Comparison of ENCODE assay signal across 11 mouse cellular contexts in the genomic region with DNA sequence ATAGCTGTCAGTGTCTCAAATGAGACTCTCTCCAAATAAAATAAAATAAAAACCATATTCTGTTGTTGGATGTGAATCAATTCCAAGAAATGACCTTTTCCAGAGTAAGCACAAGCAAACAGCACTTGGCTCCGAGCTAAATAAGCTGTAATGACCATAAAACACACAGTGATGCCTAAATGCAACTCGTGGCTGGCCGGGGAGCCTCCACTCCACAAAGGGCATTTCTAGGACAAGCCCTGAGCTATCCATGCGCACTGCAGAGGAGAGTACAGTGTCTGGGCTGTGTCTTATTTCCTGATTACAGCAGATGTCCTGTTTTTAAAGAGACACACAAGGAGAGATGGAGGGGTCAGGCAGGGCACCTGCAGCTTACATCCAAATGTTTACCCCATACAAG. TPM values are rescaled to one million over a fixed set of nuclear protein-coding genes. Genes with fewer than 3 reads are reported as not detected.
A peak's percentile ranks its signal among the peaks of the same experiment; 100 is the strongest.
DNase-seq lines count a peak whose midpoint lies in the region; ATAC-seq and TF ChIP-seq lines count a peak whose summit lies in the region.
"Had no signal": no experiment of that assay in that cellular context is flagged by ENCODE, and none has a peak within 500 bp of the region (broad histone marks: within the 10 kb centered on the region; RNA-seq: fewer than 3 reads in every experiment).

No protein-coding gene starts in this region.

- 29% methylated on average over 4 of the region's 4 CpGs for WGBS in kidney, embryonic 15.5 days
- WGBS in stomach, embryonic 14.5 days: 23% methylated on average over 4 of the region's 4 CpGs
- 33% methylated on average over 4 of the region's 4 CpGs for WGBS in stomach, postnatal 0 days

- H3K27ac ChIP-seq in kidney, embryonic 15.5 days: peak overlapping the region; percentile 9; the same call in 1 of the 2 replicates
- no peak overlapping the region for H3K27ac ChIP-seq in stomach, embryonic 14.5 days (ENCODE audit: low read length)
- no peak overlapping the region for H3K27ac ChIP-seq in stomach, postnatal 0 days (replicated peaks)

- peaks cover 9% of the 10 kb centered on the region; the same call in 1 of the 2 replicates for H3K36me3 ChIP-seq in kidney, embryonic 15.5 days
- H3K36me3 ChIP-seq in stomach, embryonic 14.5 days (ENCODE audit: control insufficient read depth, insufficient read depth, low read length): no peaks in the 10 kb centered on the region
- H3K36me3 ChIP-seq in stomach, postnatal 0 days (ENCODE audit: control insufficient read depth, insufficient read depth, low read length): 0 out of 2 replicates have a peak, but pooled peaks cover 7% of the 10 kb centered on the region

- peaks cover 42% of the 10 kb centered on the region for H3K4me1 ChIP-seq in kidney, embryonic 15.5 days
- H3K4me1 ChIP-seq in stomach, embryonic 14.5 days (ENCODE audit: control insufficient read depth, insufficient read depth, low read length): peaks cover 38% of the 10 kb centered on the region
- H3K4me1 ChIP-seq in stomach, postnatal 0 days (replicated peaks; ENCODE audit: control insufficient read depth, insufficient read depth): peaks cover 6% of the 10 kb centered on the region; the same call in 1 of the 2 replicates

- H3K4me3 ChIP-seq in kidney, embryonic 15.5 days (replicated peaks): no peak overlapping the region
- H3K4me3 ChIP-seq in stomach, embryonic 14.5 days (ENCODE audit: low read depth, low read length): no peak overlapping the region
- H3K4me3 ChIP-seq in stomach, postnatal 0 days (ENCODE audit: low read depth, low read length): no peak overlapping the region

- peak; percentile 10 for DNase-seq in gastrocnemius, postnatal 25 days
- no peak for DNase-seq in gastrocnemius, postnatal 4 days (ENCODE audit: low spot score in 2 of 2)
- no peak for DNase-seq in kidney, adult 18-20 months
- no peak for DNase-seq in stomach, postnatal 0 days (ENCODE audit: low spot score)
- DNase-seq in thymus, postnatal 4 days: no peak
- DNase-seq in cerebellum, adult 18-20 months: no peak
- DNase-seq: cerebellum, adult 9-10 months; right cerebral cortex, postnatal 14 days had no signal

- no peak for TF ChIP-seq CTCF in stomach, postnatal 0 days (IDR thresholded peaks at IDR 0.05; ENCODE audit: low read depth)

- ATAC-seq in kidney, embryonic 15.5 days (replicated peaks; ENCODE audit: low FRiP score): 0 out of 2 replicates have a peak, but pooled peaks have one; percentile 29
- ATAC-seq in stomach, embryonic 14.5 days (ENCODE audit: insufficient number of reproducible peaks, insufficient read depth, low FRiP score, low read depth): 0 out of 2 replicates have a peak, but pooled peaks have one; percentile 35
- ATAC-seq in stomach, postnatal 0 days (ENCODE audit: low FRiP score, low TSS enrichment): no peak

- TF ChIP-seq EP300 in stomach, postnatal 0 days (optimal IDR thresholded peaks at IDR 0.05): no peak

- no peaks in the 10 kb centered on the region for H3K9me3 ChIP-seq in kidney, embryonic 15.5 days (replicated peaks)
- H3K9me3 ChIP-seq in stomach, embryonic 14.5 days (ENCODE audit: control insufficient read depth, low read depth, low read length): no peaks in the 10 kb centered on the region
- H3K9me3 ChIP-seq in stomach, postnatal 0 days (ENCODE audit: control insufficient read depth, low read length): no peaks in the 10 kb centered on the region

- no peak overlapping the region for H3K4me2 ChIP-seq in kidney, embryonic 15.5 days
- no peak overlapping the region for H3K4me2 ChIP-seq in stomach, embryonic 14.5 days (replicated peaks; ENCODE audit: low read depth, low read length)
- no peak overlapping the region for H3K4me2 ChIP-seq in stomach, postnatal 0 days (replicated peaks; ENCODE audit: low read depth)

- H3K9ac ChIP-seq in kidney, embryonic 15.5 days: no peak overlapping the region
- H3K9ac ChIP-seq in stomach, embryonic 14.5 days (replicated peaks; ENCODE audit: low read depth, low read length): no peak overlapping the region
- no peak overlapping the region for H3K9ac ChIP-seq in stomach, postnatal 0 days (ENCODE audit: low read length)

- no peaks in the 10 kb centered on the region for H3K27me3 ChIP-seq in kidney, embryonic 15.5 days
- no peaks in the 10 kb centered on the region for H3K27me3 ChIP-seq in stomach, embryonic 14.5 days (ENCODE audit: control insufficient read depth, insufficient read depth, low read length)
- H3K27me3 ChIP-seq in stomach, postnatal 0 days (ENCODE audit: control insufficient read depth, insufficient read depth, low read length): no peaks in the 10 kb centered on the region

RNA-seq across cellular contexts. Expression of a gene that starts 12.2 kb away (rescaled TPM):
- 1 to 10 TPM; 9.0 to 9.5 TPM for total RNA-seq in gastrocnemius, postnatal 25 days (2021)
- 10 to 100 TPM; 10.5 to 12.7 TPM for total RNA-seq in gastrocnemius, postnatal 4 days (2021)
- polyA plus RNA-seq in kidney, embryonic 15.5 days (2015; fragmentation: Nextera tagmentation; extraction: Ambion mirVana): 3.9 and 4.8 TPM in 2 replicates
- polyA plus RNA-seq in stomach, embryonic 14.5 days (2014; fragmentation: Nextera tagmentation; extraction: Ambion mirVana): 5.5 and 5.9 TPM in 2 replicates
- polyA plus RNA-seq in stomach, postnatal 0 days (2015; fragmentation: Nextera tagmentation; extraction: Ambion mirVana): 4.4 and 5.0 TPM in 2 replicates

RNA-seq across cellular contexts. Expression of a gene that starts 43.0 kb away (rescaled TPM):
- not detected for total RNA-seq in gastrocnemius, postnatal 25 days (2021)
- total RNA-seq in gastrocnemius, postnatal 4 days (2021): under 1 TPM in 1 of 2 experiments, not detected in 1; 0.13 TPM
- polyA plus RNA-seq in kidney, embryonic 15.5 days (2015; fragmentation: Nextera tagmentation; extraction: Ambion mirVana): not detected in 2 replicates
- polyA plus RNA-seq in stomach, embryonic 14.5 days (2014; fragmentation: Nextera tagmentation; extraction: Ambion mirVana): not detected in 2 replicates
- 0.04 and 0.10 TPM in 2 replicates for polyA plus RNA-seq in stomach, postnatal 0 days (2015; fragmentation: Nextera tagmentation; extraction: Ambion mirVana)
- total RNA-seq: adrenal gland, postnatal 14 days had no signal
